Mouse (Mus musculus): ENCODE data around the gene Adamtsl1. TPM values are rescaled to one million over a fixed set of nuclear protein-coding genes. Genes with fewer than 3 reads are reported as not detected.

Adamtsl1 gene
- polyA plus RNA-seq, 1 experiment, result not detected

DNA sequence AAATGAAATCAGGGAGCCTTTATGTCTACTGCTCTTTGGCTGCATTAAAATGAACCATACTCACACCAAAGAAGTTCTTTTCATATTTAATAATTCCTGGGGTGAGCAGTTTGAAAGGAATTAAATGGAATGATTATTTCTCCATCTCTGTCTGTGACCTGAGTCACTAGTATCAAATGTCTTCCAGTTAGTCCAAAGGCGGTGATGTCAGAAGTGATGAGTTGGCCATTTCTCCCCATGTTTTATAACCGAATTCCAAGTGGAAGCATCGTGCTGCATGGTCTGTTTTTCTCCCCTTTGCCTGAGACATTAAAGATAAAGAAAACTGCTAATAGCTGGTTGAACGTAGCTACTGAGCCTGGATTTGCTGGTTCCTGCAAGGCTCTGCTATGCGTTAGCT is 657.5 kb downstream of the Adamtsl1 start:
- no peaks in the 10 kb centered on the region for H3K4me1 ChIP-seq (ENCODE audit: control insufficient read depth, insufficient read depth, low read length)
- WGBS, result 79% methylated on average over 5 of the region's 5 CpGs
- TF ChIP-seq CTCF (IDR thresholded peaks at IDR 0.05; ENCODE audit: control insufficient read depth, insufficient read depth, low read length) (no peak), POLR2A (IDR thresholded peaks at IDR 0.05; ENCODE audit: borderline replicate concordance, control insufficient read depth, low read depth, low read length) (no peak)
- H3K4me3 ChIP-seq (replicated peaks; ENCODE audit: control insufficient read depth, low read depth, low read length), result no peak overlapping the region
- no peak overlapping the region for H3K27ac ChIP-seq (ENCODE audit: control insufficient read depth, insufficient read depth, low read depth, low read length, poor library complexity)

DNA sequence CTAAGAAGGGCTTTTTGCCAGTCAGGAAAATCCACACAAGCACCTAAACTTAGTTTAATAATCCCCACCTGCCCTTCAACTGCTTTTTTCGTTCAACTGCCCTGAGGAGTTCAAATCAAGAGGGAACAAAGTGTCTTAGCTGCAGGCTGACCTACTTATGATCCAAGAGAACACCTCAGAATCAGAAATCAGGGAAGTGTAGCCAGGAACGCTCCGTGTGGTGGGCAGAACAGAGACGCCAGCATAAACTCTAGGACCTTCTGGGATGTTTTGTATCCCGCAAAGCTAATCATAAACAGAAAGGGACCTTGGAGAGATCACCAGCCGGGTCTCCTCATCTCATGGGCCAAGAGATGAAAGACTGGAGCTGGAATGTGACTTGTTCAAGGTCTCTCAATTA is 663.5 kb downstream of the Adamtsl1 start:
- Histone ChIP-seq H3K4me3 (replicated peaks; ENCODE audit: control insufficient read depth, low read depth, low read length) (no peak overlapping the region), H3K4me1 (ENCODE audit: control insufficient read depth, insufficient read depth, low read length) (no peaks in the 10 kb centered on the region), H3K27ac (ENCODE audit: control insufficient read depth, insufficient read depth, low read depth, low read length, poor library complexity) (no peak overlapping the region)
- TF ChIP-seq CTCF (IDR thresholded peaks at IDR 0.05; ENCODE audit: control insufficient read depth, insufficient read depth, low read length) (no peak), POLR2A (IDR thresholded peaks at IDR 0.05; ENCODE audit: borderline replicate concordance, control insufficient read depth, low read depth, low read length) (no peak)
- 84% methylated on average over 6 of the region's 6 CpGs for WGBS

DNA sequence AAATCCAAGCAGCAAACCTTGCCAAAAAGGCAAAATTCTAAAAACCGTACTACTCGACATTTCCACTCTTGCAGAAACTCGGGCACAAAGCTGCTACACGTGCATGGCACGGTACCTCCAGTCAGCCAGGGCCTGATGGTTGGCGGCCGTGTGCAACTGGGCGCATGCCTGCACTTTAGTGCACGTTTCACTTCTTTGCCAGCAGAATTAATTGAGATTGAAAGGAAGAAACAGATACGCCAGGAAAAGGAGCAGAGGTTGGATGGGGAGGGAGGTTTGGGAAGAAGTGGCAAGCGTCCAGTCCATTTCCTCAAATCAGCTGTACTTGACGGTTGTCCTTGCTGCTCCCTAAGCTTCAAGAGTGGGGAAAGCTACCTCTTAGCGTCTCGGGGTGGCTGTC is 664.1 kb downstream of the Adamtsl1 start:
- Histone ChIP-seq H3K4me1 (ENCODE audit: control insufficient read depth, insufficient read depth, low read length) (no peaks in the 10 kb centered on the region), H3K4me3 (replicated peaks; ENCODE audit: control insufficient read depth, low read depth, low read length) (no peak overlapping the region), H3K27ac (ENCODE audit: control insufficient read depth, insufficient read depth, low read depth, low read length, poor library complexity) (no peak overlapping the region)
- TF ChIP-seq POLR2A (IDR thresholded peaks at IDR 0.05; ENCODE audit: borderline replicate concordance, control insufficient read depth, low read depth, low read length) (no peak), CTCF (IDR thresholded peaks at IDR 0.05; ENCODE audit: control insufficient read depth, insufficient read depth, low read length) (no peak)
- WGBS, result 86% methylated on average over 14 of the region's 14 CpGs

DNA sequence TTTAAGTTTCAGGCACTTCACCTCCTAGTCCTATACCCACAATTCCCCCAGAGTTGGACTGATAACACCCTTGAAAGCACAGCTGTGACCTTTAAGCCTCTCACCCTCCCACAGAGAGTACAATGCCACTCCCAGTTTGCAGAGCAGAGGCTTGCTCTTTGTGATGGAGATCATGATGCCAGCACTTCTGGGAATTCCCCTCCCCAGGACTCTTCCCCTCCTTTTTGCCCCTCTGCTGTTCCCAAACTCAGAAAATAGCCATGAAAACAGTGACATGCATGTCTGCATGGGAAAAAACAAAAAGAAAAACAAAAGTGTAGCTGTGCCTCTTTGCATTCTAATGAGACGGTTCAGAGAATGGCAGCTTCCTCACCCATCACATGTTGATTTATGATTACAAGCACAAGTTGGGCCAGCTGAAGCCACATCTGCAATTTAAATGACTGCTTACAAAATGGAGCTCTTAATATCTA is 669.8 kb downstream of the Adamtsl1 start:
- no peak for TF ChIP-seq POLR2A (IDR thresholded peaks at IDR 0.05; ENCODE audit: borderline replicate concordance, control insufficient read depth, low read depth, low read length)
- no peak for TF ChIP-seq CTCF (IDR thresholded peaks at IDR 0.05; ENCODE audit: control insufficient read depth, insufficient read depth, low read length)
- H3K4me1 ChIP-seq (ENCODE audit: control insufficient read depth, insufficient read depth, low read length), result no peaks in the 10 kb centered on the region
- H3K27ac ChIP-seq (ENCODE audit: control insufficient read depth, insufficient read depth, low read depth, low read length, poor library complexity), result no peak overlapping the region
- 28% methylated on average over 1 of the region's 1 CpGs for WGBS
- H3K4me3 ChIP-seq (replicated peaks; ENCODE audit: control insufficient read depth, low read depth, low read length), result no peak overlapping the region

DNA sequence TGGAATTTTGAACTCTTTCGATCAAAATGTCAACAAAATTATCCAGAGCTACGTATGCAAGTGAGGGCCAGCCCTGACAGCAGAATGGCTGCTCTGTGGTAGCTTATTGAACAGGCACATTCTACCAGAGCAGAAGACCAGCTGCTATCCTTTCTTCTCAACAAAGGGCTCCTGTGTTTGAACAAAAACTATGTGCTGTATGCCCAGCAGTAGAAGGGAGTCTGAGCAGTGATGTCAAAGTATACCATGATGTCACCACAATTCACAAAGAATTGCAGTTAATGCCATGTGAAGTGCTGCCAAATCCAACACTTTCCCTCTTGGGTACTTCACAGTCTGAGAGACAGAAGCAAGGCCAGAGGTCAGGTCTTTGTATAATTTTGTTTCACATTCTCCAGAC is 675.9 kb downstream of the Adamtsl1 start:
- Histone ChIP-seq H3K4me3 (replicated peaks; ENCODE audit: control insufficient read depth, low read depth, low read length) (no peak overlapping the region), H3K4me1 (ENCODE audit: control insufficient read depth, insufficient read depth, low read length) (no peaks in the 10 kb centered on the region), H3K27ac (ENCODE audit: control insufficient read depth, insufficient read depth, low read depth, low read length, poor library complexity) (no peak overlapping the region)
- WGBS, result 69% methylated on average over 2 of the region's 2 CpGs
- TF ChIP-seq POLR2A (IDR thresholded peaks at IDR 0.05; ENCODE audit: borderline replicate concordance, control insufficient read depth, low read depth, low read length), result no peak
- no peak for TF ChIP-seq CTCF (IDR thresholded peaks at IDR 0.05; ENCODE audit: control insufficient read depth, insufficient read depth, low read length)

DNA sequence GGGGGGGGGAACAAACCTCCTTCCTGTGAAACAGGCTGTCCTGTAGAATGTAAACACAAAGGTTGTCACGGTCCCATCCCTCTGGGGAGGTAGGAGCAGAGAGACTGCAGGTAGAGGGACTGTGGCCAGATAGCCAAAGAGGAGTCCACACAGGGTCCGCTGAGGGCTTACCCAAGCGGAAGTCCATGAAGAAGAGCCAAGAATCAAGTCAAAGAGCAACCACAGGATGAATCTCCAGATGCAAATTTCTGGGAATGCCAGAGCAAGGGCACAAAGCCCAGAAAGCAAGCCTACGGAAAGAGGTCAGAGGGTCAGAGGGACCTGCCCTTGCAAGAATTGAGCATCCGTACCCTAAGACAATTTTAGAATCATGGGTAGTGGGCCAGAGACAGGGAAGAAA is 677.2 kb downstream of the Adamtsl1 start:
- Histone ChIP-seq H3K27ac (ENCODE audit: control insufficient read depth, insufficient read depth, low read depth, low read length, poor library complexity) (no peak overlapping the region), H3K4me3 (replicated peaks; ENCODE audit: control insufficient read depth, low read depth, low read length) (no peak overlapping the region), H3K4me1 (ENCODE audit: control insufficient read depth, insufficient read depth, low read length) (no peaks in the 10 kb centered on the region)
- 70% methylated on average over 5 of the region's 5 CpGs for WGBS
- no peak for TF ChIP-seq POLR2A (IDR thresholded peaks at IDR 0.05; ENCODE audit: borderline replicate concordance, control insufficient read depth, low read depth, low read length)
- TF ChIP-seq CTCF (IDR thresholded peaks at IDR 0.05; ENCODE audit: control insufficient read depth, insufficient read depth, low read length), result no peak

DNA sequence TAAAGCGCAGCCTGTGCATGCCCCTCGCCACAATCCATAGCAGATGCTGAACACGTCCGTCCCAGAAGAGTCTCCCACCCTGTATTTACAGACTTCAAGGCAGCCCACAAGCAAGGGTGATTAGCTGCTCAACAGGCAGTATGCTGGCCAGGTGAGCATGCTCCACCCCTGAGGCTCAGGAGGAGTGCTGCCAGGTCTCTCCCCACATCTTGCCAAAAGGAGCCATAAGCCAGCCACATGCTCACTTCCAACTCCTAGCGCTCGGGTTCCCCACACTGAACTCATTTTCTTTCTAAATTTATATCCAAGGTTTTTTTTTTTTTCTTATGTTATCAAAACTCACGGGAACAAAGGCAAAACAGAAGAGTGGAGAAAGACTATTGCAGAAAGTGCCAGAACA is 687.8 kb downstream of the Adamtsl1 start:
- H3K4me3 ChIP-seq (replicated peaks; ENCODE audit: control insufficient read depth, low read depth, low read length), result no peak overlapping the region
- TF ChIP-seq CTCF (IDR thresholded peaks at IDR 0.05; ENCODE audit: control insufficient read depth, insufficient read depth, low read length), result no peak
- TF ChIP-seq POLR2A (IDR thresholded peaks at IDR 0.05; ENCODE audit: borderline replicate concordance, control insufficient read depth, low read depth, low read length), result no peak
- H3K27ac ChIP-seq (ENCODE audit: control insufficient read depth, insufficient read depth, low read depth, low read length, poor library complexity), result no peak overlapping the region
- no peaks in the 10 kb centered on the region for H3K4me1 ChIP-seq (ENCODE audit: control insufficient read depth, insufficient read depth, low read length)
- WGBS, result 84% methylated on average over 7 of the region's 7 CpGs

DNA sequence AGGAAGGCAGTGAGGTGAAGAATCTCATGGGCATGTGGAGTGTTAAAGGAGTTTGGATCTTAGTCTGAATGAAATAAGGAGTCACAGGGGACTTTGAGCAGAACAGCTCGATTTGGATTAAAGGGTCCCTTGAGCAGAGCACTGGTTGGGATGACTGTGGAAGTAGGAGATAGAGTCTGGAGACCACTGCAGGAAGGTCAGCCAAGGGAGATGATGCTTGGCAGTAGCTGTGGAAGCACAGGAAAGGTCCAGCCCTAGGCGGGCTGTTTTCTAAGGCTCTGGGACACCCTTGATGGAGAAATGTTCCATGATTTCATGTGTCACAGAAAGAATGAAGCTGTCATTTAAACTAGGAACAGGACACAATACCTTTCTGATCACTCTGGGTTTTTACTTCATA is 689.3 kb downstream of the Adamtsl1 start:
- H3K4me3 ChIP-seq (replicated peaks; ENCODE audit: control insufficient read depth, low read depth, low read length), result no peak overlapping the region
- H3K4me1 ChIP-seq (ENCODE audit: control insufficient read depth, insufficient read depth, low read length), result no peaks in the 10 kb centered on the region
- TF ChIP-seq CTCF (IDR thresholded peaks at IDR 0.05; ENCODE audit: control insufficient read depth, insufficient read depth, low read length), result no peak
- no peak for TF ChIP-seq POLR2A (IDR thresholded peaks at IDR 0.05; ENCODE audit: borderline replicate concordance, control insufficient read depth, low read depth, low read length)
- no peak overlapping the region for H3K27ac ChIP-seq (ENCODE audit: control insufficient read depth, insufficient read depth, low read depth, low read length, poor library complexity)
- 59% methylated on average over 2 of the region's 2 CpGs for WGBS

DNA sequence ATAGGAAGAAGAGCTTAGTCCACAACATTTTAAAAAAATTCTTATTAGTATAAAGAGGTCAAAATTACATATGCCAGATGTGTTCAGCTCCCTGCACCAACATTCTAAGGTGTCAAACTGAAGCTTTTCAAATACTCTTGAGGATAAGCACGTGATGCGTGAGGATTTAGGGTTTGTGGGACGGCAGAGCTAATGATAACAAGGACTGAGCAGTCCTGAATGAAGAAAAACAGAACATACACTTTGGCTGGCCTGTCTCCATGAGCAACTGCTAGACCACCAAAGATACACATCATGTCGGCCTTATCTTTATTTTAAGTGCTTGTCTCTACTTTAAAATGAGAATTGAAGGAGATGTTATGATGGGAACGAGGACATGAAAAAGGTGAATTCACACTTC is 710.9 kb downstream of the Adamtsl1 start:
- H3K4me1 ChIP-seq (ENCODE audit: control insufficient read depth, insufficient read depth, low read length), result no peaks in the 10 kb centered on the region
- WGBS, result 66% methylated on average over 5 of the region's 5 CpGs
- TF ChIP-seq CTCF (IDR thresholded peaks at IDR 0.05; ENCODE audit: control insufficient read depth, insufficient read depth, low read length), result no peak
- TF ChIP-seq POLR2A (IDR thresholded peaks at IDR 0.05; ENCODE audit: borderline replicate concordance, control insufficient read depth, low read depth, low read length), result no peak
- no peak overlapping the region for H3K27ac ChIP-seq (ENCODE audit: control insufficient read depth, insufficient read depth, low read depth, low read length, poor library complexity)
- H3K4me3 ChIP-seq (replicated peaks; ENCODE audit: control insufficient read depth, low read depth, low read length), result no peak overlapping the region

Measured in bone marrow, adult 2 months (tissue).